Mouse (Mus musculus) CH12.LX (cell line): ENCODE measurements around the gene Ppt1. TPM values are rescaled to one million over a fixed set of nuclear protein-coding genes. Genes with fewer than 3 reads are reported as not detected.

Experiments used
- DNase-seq: peaks from one replicate; pipeline ENCODE4 v3.0.0-alpha.2; 2013; ENCODE audit errors: extremely low read depth
- H3K27ac ChIP-seq: 2 replicates; pipeline ENCODE4 v1.5.1; 2012; ENCODE audit warnings: low read depth, mild to moderate bottlenecking, control low read depth, moderate library complexity; ENCODE audit not compliant: insufficient read depth
- H3K27me3 ChIP-seq: replicated peaks from 2 replicates; pipeline ENCODE3; 2012; ENCODE audit warnings: inconsistent platforms
- H3K36me3 ChIP-seq, 2 experiments: replicated peaks in 1 of 2; 2 replicates each; pipeline versions ENCODE3 to v1.6.1; 2012; ENCODE audit warnings: inconsistent platforms in 1 of 2, low read length in 1 of 2, mild to moderate bottlenecking in 1 of 2, mixed read lengths in 1 of 2, moderate library complexity in 1 of 2; ENCODE audit not compliant: control insufficient read depth in 1 of 2, insufficient read depth in 1 of 2
- H3K4me1 ChIP-seq, 2 experiments: 2 replicates each; pipeline ENCODE4 v1.6.1; 2012; ENCODE audit warnings: inconsistent platforms in 1 of 2, moderate library complexity in 1 of 2; ENCODE audit not compliant: insufficient read depth in 2 of 2, control insufficient read depth in 1 of 2
- H3K4me2 ChIP-seq: 2 replicates; pipeline ENCODE4 v1.6.1; 2012; ENCODE audit warnings: low read depth, mild to moderate bottlenecking, control low read depth; ENCODE audit not compliant: poor library complexity, insufficient read depth, severe bottlenecking
- H3K4me3 ChIP-seq, 3 experiments: fragments of 150-350 bp in 1 of 3; sonication (generic) in 1 of 3; replicated peaks in 1 of 3; 2 replicates each; pipeline versions ENCODE3 to v1.5.1; 2011 to 2012; ENCODE audit warnings: low read depth in 2 of 3, low read length in 2 of 3, mild to moderate bottlenecking in 2 of 3, moderate library complexity in 2 of 3, control low read depth in 1 of 3, improper control_type of control experiment in 1 of 3, inconsistent platforms in 1 of 3, mixed read lengths in 1 of 3; ENCODE audit not compliant: poor library complexity in 1 of 3
- H3K79me2 ChIP-seq: replicated peaks from 2 replicates; pipeline ENCODE4 v1.6.1; 2012; ENCODE audit warnings: mild to moderate bottlenecking, moderate library complexity; ENCODE audit not compliant: control insufficient read depth, poor library complexity, insufficient read depth, severe bottlenecking; ENCODE audit errors: extremely low read depth
- H3K9ac ChIP-seq: 2 replicates; pipeline ENCODE4 v1.6.1; 2012; ENCODE audit warnings: low read depth, mild to moderate bottlenecking, control low read depth, moderate library complexity; ENCODE audit not compliant: insufficient read depth
- H3K9me3 ChIP-seq: replicated peaks from 2 replicates; pipeline ENCODE3; 2012; ENCODE audit warnings: low read length, inconsistent platforms, mixed read lengths
- BHLHE40 ChIP-seq: IDR thresholded peaks from 2 replicates; pipeline ENCODE4 v1.6.1; 2011; ENCODE audit warnings: mild to moderate bottlenecking, low read depth, low read length, improper control_type of control experiment
- CHD1 ChIP-seq: IDR thresholded peaks from 2 replicates; pipeline ENCODE4 v1.6.1; 2012; ENCODE audit warnings: low read depth, low read length, improper control_type of control experiment, inconsistent platforms
- CHD2 ChIP-seq: IDR thresholded peaks from 2 replicates; pipeline ENCODE4 v1.6.1; 2011; ENCODE audit warnings: low read length, improper control_type of control experiment
- CTCF ChIP-seq, 2 experiments: IDR thresholded peaks in 1 of 2; conservative IDR thresholded peaks in 1 of 2; 2 replicates each; pipeline ENCODE4 v1.5.1; 2011 to 2012; ENCODE audit warnings: low read depth in 2 of 2, low read length in 2 of 2, improper control_type of control experiment in 1 of 2, inconsistent platforms in 1 of 2, mild to moderate bottlenecking in 1 of 2, moderate library complexity in 1 of 2
- E2F4 ChIP-seq: IDR thresholded peaks from 2 replicates; pipeline ENCODE4 v1.6.1; 2011; ENCODE audit warnings: low read depth, low read length, improper control_type of control experiment; ENCODE audit not compliant: insufficient replicate concordance
- ELF1 ChIP-seq: IDR thresholded peaks from 2 replicates; pipeline ENCODE4 v1.6.1; 2014; ENCODE audit warnings: low read depth, mild to moderate bottlenecking, inconsistent platforms, low read length, improper control_type of control experiment
- ETS1 ChIP-seq: conservative IDR thresholded peaks from 2 replicates; pipeline ENCODE4 v1.6.1; 2012; ENCODE audit warnings: low read depth, mild to moderate bottlenecking, inconsistent platforms, low read length, improper control_type of control experiment, moderate library complexity
- HCFC1 ChIP-seq: IDR thresholded peaks from 2 replicates; pipeline ENCODE4 v1.6.1; 2012; ENCODE audit warnings: low read depth, mild to moderate bottlenecking, inconsistent platforms, low read length, improper control_type of control experiment
- JUN ChIP-seq: IDR thresholded peaks from 2 replicates; pipeline ENCODE4 v1.6.1; 2011; ENCODE audit warnings: low read depth, mild to moderate bottlenecking, low read length, improper control_type of control experiment, moderate library complexity; ENCODE audit not compliant: insufficient read depth
- JUND ChIP-seq: conservative IDR thresholded peaks from 2 replicates; pipeline ENCODE4 v1.6.1; 2011; ENCODE audit warnings: low read depth, low read length, improper control_type of control experiment
- KAT2A ChIP-seq: IDR thresholded peaks from 2 replicates; pipeline ENCODE4 v1.6.1; 2012; ENCODE audit warnings: low read length, improper control_type of control experiment, inconsistent platforms; ENCODE audit not compliant: insufficient replicate concordance
- MAZ ChIP-seq: IDR thresholded peaks from 2 replicates; pipeline ENCODE4 v1.6.1; 2012; ENCODE audit warnings: low read depth, mild to moderate bottlenecking, inconsistent platforms, low read length, improper control_type of control experiment, moderate library complexity
- MEF2A ChIP-seq: IDR thresholded peaks from 2 replicates; pipeline ENCODE4 v1.6.1; 2014; ENCODE audit warnings: low read depth, mild to moderate bottlenecking, inconsistent platforms, low read length, improper control_type of control experiment, borderline replicate concordance
- MXI1 ChIP-seq: IDR thresholded peaks from 2 replicates; pipeline ENCODE4 v1.6.1; 2011; ENCODE audit warnings: mild to moderate bottlenecking, low read depth, low read length, improper control_type of control experiment
- MYC ChIP-seq: IDR thresholded peaks from 2 replicates; pipeline ENCODE4 v1.6.1; 2011; ENCODE audit warnings: low read depth, mild to moderate bottlenecking, improper control_type of control experiment, low read length
- NELFE ChIP-seq: IDR thresholded peaks from 2 replicates; pipeline ENCODE4 v1.6.1; 2011; ENCODE audit warnings: low read depth, low read length, improper control_type of control experiment
- POLR2A ChIP-seq: IDR thresholded peaks from 2 replicates; pipeline ENCODE4 v1.6.1; 2011; ENCODE audit warnings: low read depth, mild to moderate bottlenecking, improper control_type of control experiment, low read length
- POLR2AphosphoS2 ChIP-seq: IDR thresholded peaks from 2 replicates; pipeline ENCODE4 v1.6.1; 2011; ENCODE audit warnings: low read depth, low read length, improper control_type of control experiment
- RAD21 ChIP-seq: IDR thresholded peaks from 2 replicates; pipeline ENCODE4 v1.6.1; 2011; ENCODE audit warnings: low read depth, mild to moderate bottlenecking, low read length, improper control_type of control experiment, moderate library complexity
- RCOR1 ChIP-seq: conservative IDR thresholded peaks from 2 replicates; pipeline ENCODE4 v1.6.1; 2012; ENCODE audit warnings: low read depth, mild to moderate bottlenecking, inconsistent platforms, low read length, improper control_type of control experiment
- SMC3 ChIP-seq: IDR thresholded peaks from 2 replicates; pipeline ENCODE4 v1.6.1; 2011; ENCODE audit warnings: low read depth, low read length, improper control_type of control experiment
- UBTF ChIP-seq: IDR thresholded peaks from 2 replicates; pipeline ENCODE4 v1.6.1; 2012; ENCODE audit warnings: low read depth, mild to moderate bottlenecking, inconsistent platforms, low read length, improper control_type of control experiment, moderate library complexity
- USF1 ChIP-seq: IDR thresholded peaks from 2 replicates; pipeline ENCODE4 v1.6.1; 2014; ENCODE audit warnings: low read depth, mild to moderate bottlenecking, inconsistent platforms, low read length, improper control_type of control experiment
- ZC3H11A ChIP-seq: IDR thresholded peaks from 2 replicates; pipeline ENCODE4 v1.6.1; 2012; ENCODE audit warnings: low read depth, mild to moderate bottlenecking, inconsistent platforms, low read length, improper control_type of control experiment
- ZKSCAN1 ChIP-seq: IDR thresholded peaks from 2 replicates; pipeline ENCODE4 v1.6.1; 2012; ENCODE audit warnings: low read depth, inconsistent platforms, low read length, improper control_type of control experiment, borderline replicate concordance
- ZMIZ1 ChIP-seq: IDR thresholded peaks from 2 replicates; pipeline ENCODE4 v1.6.1; 2012; ENCODE audit warnings: low read depth, mild to moderate bottlenecking, inconsistent platforms, low read length, improper control_type of control experiment
- ZNF384 ChIP-seq: IDR thresholded peaks from 2 replicates; pipeline ENCODE4 v1.6.1; 2012; ENCODE audit warnings: low read depth, low read length, improper control_type of control experiment, inconsistent platforms
- dilution Hi-C: fragments of 300-500 bp; cut with MboI; formaldehyde crosslinking; loops from 2 replicates; pipeline ENCODE4 v1.14.3; 2020; ENCODE audit warnings: low sequenced_read_pairs; ENCODE audit not compliant: extremely low pct_unique_long_range_greater_than_20kb, extremely low pct_ligation_motif_present
- in situ Hi-C: fragments of 300-500 bp; cut with MboI; formaldehyde crosslinking; loops from 3 replicates; pipeline ENCODE4 v1.14.3; 2019; ENCODE audit warnings: low sequenced_read_pairs, low pct_ligation_motif_present, low pct_unique_long_range_greater_than_20kb, mixed read lengths
- polyA plus RNA-seq: library from polyadenylated mRNA; unstranded; fragments of >175 nt; gene quantifications from 2 replicates; pipeline ENCODE4 v1.2.1, GENCODE M21; 2012; ENCODE audit warnings: low read depth; ENCODE audit not compliant: insufficient read length
- total RNA-seq, 2 experiments: library from RNA; depleted of rRNA; stranded (reverse); fragments of 300-350 nt in 1 of 2; fragments of >200 nt in 1 of 2; gene quantifications; 2 replicates each; pipeline ENCODE4 v1.2.3; 2012 to 2014

Gene Ppt1
- total and polyA plus RNA-seq, 3 experiments, result 23.8 to 30.7 (median 23.9) TPM

- TF ChIP-seq SMC3, result no peak
- 0 out of 2 replicates have a peak, but pooled peaks have one; percentile 48 for TF ChIP-seq MXI1
- TF ChIP-seq RAD21, result no peak
- TF ChIP-seq E2F4, result no peak
- TF ChIP-seq POLR2AphosphoS2, result no peak
- TF ChIP-seq POLR2A, result peak; percentile 13; the same call in 1 of the 2 replicates
- TF ChIP-seq MEF2A, result peak; percentile 81; the same call in 1 of the 2 replicates
- no peak for TF ChIP-seq CHD1
- peak; percentile 80 for TF ChIP-seq JUND
- TF ChIP-seq NELFE, result no peak
- TF ChIP-seq ZNF384, result peak; percentile 80
- peak; percentile 71 for TF ChIP-seq JUN
- TF ChIP-seq, all 38 proteins: peak for 15
These were observed 35.9 kb downstream of the Ppt1 start (continued) for GRCm38 (mm10) chr4:122871989-122872388.

- H3K27me3 ChIP-seq, result no peaks in the 10 kb centered on the region
- TF ChIP-seq ZKSCAN1, result no peak
- TF ChIP-seq RCOR1, result no peak
- TF ChIP-seq USF1, result no peak
- no peak for TF ChIP-seq BHLHE40
- no peak for TF ChIP-seq MEF2A
- TF ChIP-seq ETS1, result no peak
- no peak for TF ChIP-seq MYC
- no peak for TF ChIP-seq UBTF
- TF ChIP-seq CHD1, result no peak
- no peak for TF ChIP-seq CTCF (conservative IDR thresholded peaks at IDR 0.05 in 1 of 2, IDR thresholded peaks at IDR 0.05 in 1 of 2; ENCODE audit: low read depth in 2 of 2, low read length in 2 of 2)
- no peak for TF ChIP-seq CHD2
- TF ChIP-seq RAD21, result no peak
- TF ChIP-seq HCFC1, result no peak
- no peak for TF ChIP-seq KAT2A
- TF ChIP-seq MAZ, result no peak
- no peak for TF ChIP-seq ZC3H11A
- TF ChIP-seq ZNF384, result no peak
- no peak for TF ChIP-seq ZMIZ1
- no peak for TF ChIP-seq E2F4
- no peak for TF ChIP-seq ELF1
- DNase-seq, result no peak
- peak overlapping the region; percentile 32; the same call in 1 of the 2 replicates for H3K27ac ChIP-seq
- H3K36me3 ChIP-seq, result peaks cover 36 to 64% of the 10 kb centered on the region in 2 experiments
- in situ Hi-C loops, result no loop called here
- dilution Hi-C loops, result no loop called here
- H3K4me3 ChIP-seq, result no peak overlapping the region
- no peak overlapping the region for H3K9ac ChIP-seq
- no peak overlapping the region for H3K4me2 ChIP-seq
- H3K79me2 ChIP-seq, result peaks cover 60% of the 10 kb centered on the region
- no peaks in the 10 kb centered on the region for H3K9me3 ChIP-seq
- peaks cover 23 to 86% of the 10 kb centered on the region in 2 experiments for H3K4me1 ChIP-seq
These were observed 37.0 kb downstream of the Ppt1 start for GRCm38 (mm10) chr4:122873003-122873402.
